Mouse (Mus musculus) natural killer cell, adult 2 months (primary cell): ENCODE results near the gene Bach1.

Experiments used
- DNase-seq, 2 experiments: peaks; one replicate each; pipeline ENCODE4 v3.0.0; 2022; ENCODE audit warnings: low spot score in 2 of 2

Bach1 gene

DNA sequence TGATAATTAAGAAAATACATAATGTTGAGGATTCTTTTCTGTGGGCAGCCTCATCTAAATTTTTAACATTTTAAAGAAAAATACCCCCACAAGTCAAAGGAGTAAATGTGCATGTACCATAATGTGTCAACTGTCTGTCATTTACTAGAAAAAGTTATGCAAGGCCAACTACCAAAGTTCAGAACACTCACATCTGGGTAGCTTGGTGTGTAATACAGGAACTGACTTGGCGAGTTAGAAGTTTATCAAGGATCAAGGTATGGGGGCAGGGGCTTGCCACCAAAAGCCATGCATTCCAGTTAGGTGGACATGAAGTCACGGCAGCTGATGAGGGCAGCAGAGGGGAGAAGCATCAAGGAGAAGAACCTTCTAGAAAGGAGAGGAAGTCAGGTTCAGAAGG is 13.2 kb downstream of the Bach1 start:
- no peak for DNase-seq

GRCm38 (mm10) chr16:87712986-87713693 is 14.4 kb downstream of the Bach1 start:
- peak; percentile 58 to 59 for DNase-seq

- DNase-seq, result no peak
Observed at GRCm38 (mm10) chr16:87714550-87714949, 15.8 kb downstream of the Bach1 start.

GRCm38 (mm10) chr16:87715221-87715620 is 16.5 kb downstream of the Bach1 start:
- no peak for DNase-seq

DNA sequence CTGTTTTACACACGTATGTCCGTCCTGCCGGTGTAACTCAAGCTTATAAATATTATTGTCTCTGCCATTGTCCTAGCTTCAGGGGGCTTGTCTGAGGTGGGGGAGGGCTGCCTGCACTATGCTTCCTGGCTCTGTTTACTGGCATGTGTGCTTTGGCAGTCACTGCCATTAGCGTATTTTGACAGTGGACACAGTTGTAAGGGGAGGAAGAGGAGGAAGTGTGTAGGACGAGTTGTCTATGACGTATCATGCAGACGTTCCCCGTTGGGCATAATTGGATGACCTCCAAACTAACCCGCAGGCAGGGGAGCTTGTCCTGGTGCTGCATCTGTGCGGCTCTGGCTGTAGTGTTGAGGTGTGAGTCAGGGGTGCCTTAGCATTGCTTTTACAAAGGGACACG is 17.5 kb downstream of the Bach1 start:
- no peak for DNase-seq

- no peak for DNase-seq
Observed at GRCm38 (mm10) chr16:87717046-87717660, 18.4 kb downstream of the Bach1 start.

- no peak for DNase-seq
Observed at GRCm38 (mm10) chr16:87719071-87719470, 20.3 kb downstream of the Bach1 start.

GRCm38 (mm10) chr16:87719688-87720283 is 21.0 kb downstream of the Bach1 start:
- DNase-seq, result no peak

DNA sequence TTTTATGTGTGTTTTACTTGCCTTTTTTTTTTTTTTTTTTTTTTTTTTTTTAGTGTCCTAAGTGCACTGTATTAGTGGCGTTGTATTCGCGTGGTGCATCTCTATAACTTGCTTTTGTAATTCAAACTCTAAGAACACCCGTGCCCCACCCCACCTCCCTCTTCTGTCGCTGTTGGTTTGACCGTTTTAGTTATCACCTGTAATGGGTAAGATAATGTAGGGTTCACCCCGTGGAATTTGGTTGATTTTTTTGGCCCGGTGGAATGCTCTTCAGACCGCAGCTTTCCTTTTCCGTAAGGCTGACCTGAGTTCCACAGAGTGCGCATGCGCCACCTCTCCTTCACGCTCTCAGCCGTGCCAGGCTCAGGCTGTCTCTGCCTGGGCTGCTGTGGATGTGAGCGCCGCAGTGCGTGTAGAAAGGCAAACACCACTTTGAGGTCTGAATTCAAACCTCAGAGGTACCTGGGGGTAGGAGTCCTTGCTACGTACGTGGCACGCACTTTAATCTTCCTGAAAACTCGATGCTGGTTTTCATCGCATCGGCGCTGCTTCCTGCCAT is 22.2 kb downstream of the Bach1 start:
- DNase-seq, result no peak

- DNase-seq, result no peak
Observed at GRCm38 (mm10) chr16:87722857-87723256, 24.1 kb downstream of the Bach1 start.

DNA sequence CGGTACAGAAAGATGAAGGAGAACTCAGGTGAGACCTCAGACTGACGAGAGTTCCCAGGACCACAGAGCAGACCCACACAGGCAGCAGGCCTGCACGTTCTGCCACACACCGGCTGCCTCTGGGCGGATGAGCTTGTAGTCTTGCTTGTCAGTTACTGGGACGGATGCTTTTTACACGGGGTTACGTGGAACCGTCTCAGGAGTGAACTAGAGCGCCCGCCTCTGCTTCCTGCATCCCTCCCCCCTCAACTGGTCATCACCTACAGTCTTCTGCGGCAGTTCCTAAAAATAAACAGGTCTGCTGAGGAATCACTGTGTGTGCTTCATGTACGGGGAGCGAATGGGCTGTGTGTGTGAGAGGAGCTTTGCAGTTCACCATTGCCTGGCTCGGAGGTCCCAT is 24.7 kb downstream of the Bach1 start:
- no peak for DNase-seq

DNA sequence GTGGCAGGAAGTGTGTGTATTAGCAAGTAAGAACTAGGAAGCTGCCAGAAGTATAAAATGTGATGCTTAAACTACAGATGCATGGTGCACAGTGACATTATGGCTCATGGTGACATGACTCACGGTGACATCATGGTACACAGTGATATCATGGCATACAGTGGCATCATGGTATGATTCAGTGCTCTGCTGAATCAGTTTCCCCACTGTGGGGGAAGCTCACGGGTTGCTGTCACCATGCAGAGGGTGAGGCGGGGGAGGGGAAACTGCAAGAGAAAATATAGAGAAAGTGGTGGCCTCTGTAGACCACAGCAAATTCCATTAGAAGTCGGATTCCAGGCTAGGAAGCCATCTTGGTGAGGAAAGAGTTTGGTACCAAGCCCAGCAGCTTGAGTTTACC is 26.1 kb downstream of the Bach1 start:
- DNase-seq, result no peak

- DNase-seq, result no peak
Observed at GRCm38 (mm10) chr16:87725241-87725640, 26.5 kb downstream of the Bach1 start.

GRCm38 (mm10) chr16:87725963-87726362 is 27.2 kb downstream of the Bach1 start:
- no peak for DNase-seq

DNA sequence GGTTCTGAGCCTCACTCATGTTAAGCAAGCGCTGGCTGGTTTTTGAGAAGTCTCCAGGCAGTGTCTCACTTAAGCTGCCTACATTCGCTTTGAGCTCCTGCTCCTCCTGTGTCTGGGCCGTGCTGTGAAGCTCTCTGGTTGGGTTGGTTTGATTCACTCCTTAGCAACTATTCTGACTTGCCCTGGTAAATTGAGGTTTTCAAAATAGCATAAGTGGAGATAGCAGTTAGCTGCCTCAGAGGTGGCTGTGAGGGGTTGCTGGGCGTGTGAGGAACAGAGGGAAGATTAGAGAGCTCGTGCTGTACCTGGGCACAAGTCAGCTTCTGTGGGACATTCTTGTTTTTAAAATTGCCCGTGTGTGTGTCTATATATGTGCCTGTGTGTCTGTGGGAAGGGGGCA is 27.6 kb downstream of the Bach1 start:
- no peak for DNase-seq

- DNase-seq, result no peak
Observed at GRCm38 (mm10) chr16:87727250-87727649, 28.5 kb downstream of the Bach1 start.

GRCm38 (mm10) chr16:87727918-87728317 is 29.2 kb downstream of the Bach1 start:
- DNase-seq, result no peak

- DNase-seq, result no peak
Observed at GRCm38 (mm10) chr16:87728703-87729102, 30.0 kb downstream of the Bach1 start.

DNA sequence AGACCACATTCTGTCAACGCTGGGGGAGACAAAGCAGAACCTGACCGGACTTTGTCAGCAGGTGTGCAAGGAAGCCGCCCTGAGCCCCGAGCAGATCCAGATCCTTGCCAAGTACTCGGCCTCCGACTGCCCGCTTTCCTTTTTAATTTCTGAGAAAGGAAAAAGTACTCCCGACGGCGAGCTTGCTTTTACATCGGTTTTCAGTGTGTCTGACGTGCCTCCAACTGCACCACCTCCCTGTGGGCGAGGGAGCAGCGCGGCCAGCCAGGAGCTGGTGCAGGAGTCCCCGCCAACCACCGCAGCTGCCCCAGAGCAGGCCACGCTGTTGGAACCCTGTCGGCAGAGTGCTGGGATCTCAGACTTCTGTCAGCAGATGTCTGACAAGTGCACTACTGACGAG is 30.7 kb downstream of the Bach1 start:
- DNase-seq, result no peak

- no peak for DNase-seq
Observed at GRCm38 (mm10) chr16:87734868-87735381, 36.2 kb downstream of the Bach1 start.

DNA sequence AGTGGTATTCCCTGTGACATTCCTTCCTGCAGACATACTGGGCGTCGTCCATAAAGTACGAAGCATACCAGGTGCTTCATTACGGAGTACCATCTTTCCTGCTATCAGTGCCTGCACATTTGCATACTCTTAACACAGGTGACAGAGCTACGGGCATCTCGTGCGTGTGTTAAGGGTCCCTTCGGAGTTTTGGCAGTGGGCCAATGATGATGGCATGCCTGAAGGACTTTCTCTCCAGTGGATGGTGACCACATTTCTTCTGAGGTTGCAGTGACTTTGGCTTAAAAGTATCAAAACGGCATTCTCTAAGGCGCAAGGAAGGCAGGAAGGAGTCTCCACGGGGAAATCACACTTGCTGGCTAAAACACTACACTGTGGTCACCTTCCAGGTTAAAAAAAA is 37.4 kb downstream of the Bach1 start:
- no peak for DNase-seq

DNA sequence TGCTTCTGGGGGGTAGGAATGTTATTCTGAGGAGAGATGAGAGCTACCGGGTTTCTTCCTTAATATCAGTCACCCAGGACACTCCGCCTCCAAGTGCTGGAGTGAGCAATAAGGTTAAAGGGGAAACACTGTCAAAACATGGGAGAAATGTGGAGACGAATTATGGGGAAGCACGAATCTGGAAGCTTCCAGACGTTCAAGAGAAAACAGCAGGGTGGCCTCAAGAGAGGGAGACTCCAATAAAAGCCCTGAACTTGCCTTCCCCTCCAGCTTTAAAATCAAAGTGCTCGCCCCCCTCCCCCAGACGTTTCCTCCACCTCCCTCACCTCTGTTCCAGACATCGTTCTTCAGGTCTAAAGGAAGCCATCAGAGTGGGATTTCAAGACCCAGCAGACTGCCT is 38.6 kb downstream of the Bach1 start:
- DNase-seq, result no peak
